Mouse (Mus musculus) 3T3-L1 (cell line): Measurements from ENCODE around the gene Phf11c.
A peak's percentile ranks its signal among the peaks of the same experiment; 100 is the strongest.
"Not testable (repeated sequence)": the region's sequence is repeated elsewhere in the genome, so short reads cannot be mapped to it uniquely, and the experiment has no call there.

Experiments
- DNase-seq: peaks from one replicate; pipeline ENCODE4 v3.0.0-alpha.2; 2015; ENCODE audit warnings: low read depth, low spot score

The Phf11c gene

DNA sequence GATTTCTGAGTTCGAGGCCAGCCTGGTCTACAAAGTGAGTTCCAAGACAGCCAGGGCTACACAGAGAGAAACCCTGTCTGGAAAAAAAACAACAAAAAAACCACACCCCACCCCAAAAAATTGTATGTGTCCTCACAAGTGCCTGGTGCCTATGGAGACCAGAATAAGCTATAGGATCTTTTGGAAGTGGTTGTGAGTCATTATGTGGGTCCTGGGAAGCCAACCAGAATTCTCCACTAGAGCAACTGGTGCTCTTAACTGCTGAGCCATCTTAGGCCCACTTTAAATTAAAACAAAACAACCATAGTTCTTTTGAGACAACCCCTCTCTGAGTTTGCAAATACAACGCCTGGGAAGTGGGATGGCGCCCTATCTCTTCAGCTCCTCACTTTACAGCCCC is at the start of gene Phf11c:
Gene Phf11c (minus strand): TSS at position 101 of the 400 bp plus-strand sequence.
- DNase-seq = no peak

DNA sequence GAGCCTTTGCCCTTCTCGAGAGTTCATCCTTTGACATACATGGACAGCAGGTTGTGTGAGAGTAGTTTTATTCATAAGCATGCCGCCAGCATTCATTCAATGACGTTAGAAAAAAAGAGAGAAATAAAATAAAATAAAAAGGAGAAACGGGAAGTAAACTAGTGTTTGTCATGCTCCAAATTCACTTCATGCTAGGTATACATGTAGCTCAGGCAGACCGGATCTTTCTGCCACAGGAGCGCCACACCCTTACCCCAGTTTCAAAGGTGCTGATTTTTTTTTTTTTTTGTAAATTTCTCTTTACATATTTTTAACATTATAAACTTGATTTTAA is 46.3 kb upstream of the Phf11c start:
- DNase-seq = no peak

DNA sequence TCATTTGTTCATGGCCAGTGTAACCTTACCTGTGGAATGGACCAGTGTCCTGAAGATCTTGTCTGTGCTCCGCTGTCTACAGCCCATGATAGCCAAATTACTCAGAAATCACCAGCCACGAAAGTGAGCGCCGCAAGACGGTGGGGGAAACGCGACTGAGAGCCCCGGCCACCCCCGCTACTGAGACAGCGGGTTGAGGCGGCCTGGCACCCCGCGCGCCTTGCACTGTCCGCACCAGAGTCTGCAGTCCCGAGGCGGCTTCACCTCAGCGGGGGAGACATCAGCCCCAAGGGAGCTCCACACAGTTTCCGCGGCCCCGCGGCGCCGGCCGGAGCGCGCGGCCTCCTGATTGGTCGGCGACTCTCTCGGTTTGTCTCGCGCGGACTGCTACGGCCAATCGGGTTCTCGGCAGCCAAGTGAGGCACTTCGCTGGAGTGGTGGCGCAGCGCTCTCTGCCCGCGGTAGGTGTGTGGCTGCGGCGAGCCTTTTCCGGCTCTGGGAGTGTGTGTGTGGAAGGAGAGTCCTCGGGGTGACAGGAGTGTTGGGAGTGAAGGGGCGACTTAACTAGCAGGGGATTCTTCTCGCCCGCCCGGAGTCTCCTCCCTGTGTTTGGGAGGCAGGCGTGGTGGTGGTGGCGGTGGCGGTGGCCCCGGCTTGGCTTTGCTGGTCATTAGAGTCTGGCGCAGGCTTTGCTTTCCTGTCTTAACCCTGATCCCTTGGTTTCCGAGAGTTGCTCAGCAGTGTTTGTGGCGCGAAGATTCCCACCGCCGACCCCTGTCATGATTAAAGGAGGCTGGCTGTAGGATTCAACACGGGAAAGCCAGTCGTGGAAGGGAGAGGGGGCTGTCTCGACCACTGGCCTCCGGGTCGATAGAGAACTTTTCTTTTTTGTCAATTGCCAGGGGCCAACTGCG is 45.6 kb upstream of the Phf11c start, which contains the start of the genes Setdb2 and Cab39l:
Gene Setdb2 (minus strand): TSS at position 327 of the 914 bp plus-strand sequence.
Gene Cab39l (plus strand): TSS at position 415 of the 914 bp plus-strand sequence.
- DNase-seq = peak; percentile 91

DNA sequence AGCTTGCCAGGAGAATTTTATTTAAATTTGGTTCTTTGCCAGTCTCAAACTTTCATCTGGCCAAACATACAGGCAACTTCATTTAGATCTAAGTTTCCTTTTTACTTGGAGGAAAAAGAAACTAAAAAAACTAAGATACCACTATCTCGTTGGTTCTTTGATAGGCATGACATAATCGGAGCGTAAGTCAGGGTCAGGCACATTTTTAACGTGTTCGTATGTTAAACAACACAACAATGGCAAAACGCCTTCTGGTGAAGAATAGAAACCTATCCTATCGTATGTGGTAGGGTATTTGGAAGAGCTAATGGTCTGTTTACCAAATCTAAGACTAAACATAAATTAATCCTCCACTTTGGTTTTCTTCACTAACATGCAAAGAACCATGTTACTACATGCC is 44.9 kb upstream of the Phf11c start:
- peak; percentile 36 for DNase-seq

DNA sequence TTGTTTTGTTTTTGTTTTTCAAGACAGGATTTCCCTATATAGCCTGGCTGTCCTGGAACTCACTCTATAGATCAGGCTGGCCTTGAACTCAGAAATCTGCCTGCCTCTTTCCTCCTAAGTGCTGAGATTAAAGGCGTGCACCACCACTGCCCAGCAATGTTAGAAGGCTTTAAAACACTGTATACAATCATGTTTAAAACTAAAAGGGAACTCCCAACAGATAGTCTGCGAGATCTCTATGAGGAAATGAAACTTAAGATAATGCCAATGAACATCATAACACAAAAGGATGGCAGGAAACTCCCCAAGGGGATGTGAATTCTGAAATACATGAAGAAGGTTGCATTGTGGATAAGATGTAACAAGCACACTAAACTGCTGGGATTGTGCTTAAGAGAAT is 43.3 kb upstream of the Phf11c start:
- no peak for DNase-seq

DNA sequence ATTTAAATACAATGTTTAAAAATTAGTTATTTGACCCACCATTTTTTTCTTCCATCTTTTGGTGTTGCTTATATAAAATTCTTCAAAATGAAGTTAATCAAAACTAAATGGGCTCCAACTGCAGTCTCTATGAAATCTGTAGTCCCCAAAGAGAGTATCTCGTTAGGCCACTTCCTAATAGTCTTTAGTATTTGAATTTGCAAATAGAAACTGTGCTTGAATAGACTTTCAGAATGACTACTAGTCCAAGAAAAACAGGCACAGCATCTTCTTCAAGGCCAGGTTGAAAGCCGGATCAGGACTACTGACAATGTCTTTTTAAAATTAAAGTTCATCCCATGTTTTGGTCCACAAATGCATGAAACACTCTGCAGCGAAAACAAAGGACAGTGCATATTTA is 42.2 kb upstream of the Phf11c start:
- no peak for DNase-seq

DNA sequence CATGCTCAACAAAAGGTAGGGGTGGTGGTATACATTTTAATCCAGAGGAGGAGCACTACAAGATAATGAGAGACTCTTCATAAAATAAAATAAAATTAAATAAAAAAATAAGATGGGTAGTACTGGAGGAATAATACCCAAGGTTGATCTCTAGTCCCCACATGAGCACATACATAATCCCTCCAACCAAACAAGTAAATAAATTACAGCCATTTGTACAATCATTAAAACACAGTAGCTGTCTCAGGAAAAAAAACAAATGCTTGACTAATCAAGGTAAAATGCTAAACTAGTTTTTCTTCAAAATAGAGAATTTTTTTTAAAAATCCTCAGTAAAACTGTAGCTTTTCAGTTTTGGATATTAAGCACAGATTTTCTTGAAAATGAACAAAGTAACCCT is 40.0 kb upstream of the Phf11c start:
- DNase-seq = no peak

DNA sequence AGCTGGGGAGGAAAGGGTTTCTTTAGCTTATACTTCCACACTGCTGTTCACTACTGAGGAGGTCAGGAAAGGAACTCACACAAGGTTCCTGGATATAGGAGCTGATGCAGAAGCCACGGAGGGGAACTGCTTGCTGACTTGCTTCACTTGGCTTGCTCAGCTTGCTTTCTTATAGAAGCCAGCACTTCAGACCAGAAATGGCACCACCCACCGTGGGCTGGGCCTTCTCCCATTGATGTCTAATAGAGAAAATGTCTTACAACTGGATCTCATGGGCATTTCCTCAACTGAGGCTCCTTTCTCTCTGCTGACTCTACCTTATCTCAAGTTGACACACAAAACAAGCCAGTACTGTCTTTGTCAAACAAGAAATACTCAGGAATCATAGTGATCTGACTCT is 38.7 kb upstream of the Phf11c start:
- no peak for DNase-seq

DNA sequence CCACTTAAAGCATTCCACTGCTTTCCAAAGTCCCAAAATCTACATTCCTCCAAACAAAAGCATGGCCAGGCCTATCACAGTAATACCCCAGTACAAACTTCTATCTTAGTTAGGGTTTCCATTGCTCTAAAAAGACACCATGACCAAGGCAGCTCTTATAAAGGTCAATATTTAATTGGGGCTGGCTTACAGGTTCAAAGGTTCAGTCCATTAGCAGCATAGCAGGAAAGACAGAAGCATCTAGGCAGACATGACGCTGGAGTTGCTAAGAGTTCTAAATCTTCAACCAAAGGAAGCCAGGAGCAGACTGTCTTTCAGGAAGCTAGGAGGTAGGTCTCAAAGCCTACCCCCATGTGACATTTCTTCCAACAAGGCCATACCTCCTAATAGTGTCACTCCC is 35.4 kb upstream of the Phf11c start:
- DNase-seq = no peak

DNA sequence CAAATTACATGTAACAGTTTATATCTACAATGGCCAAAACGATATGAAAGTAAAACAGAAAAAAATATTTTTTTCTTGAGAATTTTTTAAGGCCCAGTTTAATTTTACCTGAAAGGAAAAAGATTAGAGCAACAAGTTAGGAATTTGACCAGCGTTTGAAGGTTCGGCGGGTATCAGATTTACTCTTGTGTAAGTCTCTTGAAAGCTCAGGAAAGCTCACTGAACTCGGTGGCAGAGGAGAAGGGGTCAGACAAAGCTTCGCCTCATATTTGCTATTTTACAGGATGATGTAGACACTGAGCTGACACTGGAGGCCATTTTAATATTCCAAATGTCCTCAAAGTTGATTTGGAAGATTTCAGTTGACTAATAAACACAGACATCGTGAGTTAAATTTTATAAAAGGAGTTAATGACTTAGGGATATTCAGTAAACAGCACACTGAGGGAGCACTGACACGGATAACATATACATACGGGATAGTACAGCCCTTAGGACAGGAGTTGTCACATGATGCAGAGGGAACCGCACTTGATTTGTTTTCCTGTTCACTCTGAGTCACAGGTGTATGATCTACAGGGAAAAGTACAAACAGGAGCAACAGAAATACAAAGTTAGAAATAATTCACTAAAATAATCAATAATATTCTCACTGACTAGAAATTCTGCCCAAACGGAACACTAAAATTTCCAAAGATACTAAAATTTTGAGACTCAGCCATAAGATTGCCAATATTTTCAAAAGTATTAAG is 27.9 kb upstream of the Phf11c start:
- DNase-seq = no peak

DNA sequence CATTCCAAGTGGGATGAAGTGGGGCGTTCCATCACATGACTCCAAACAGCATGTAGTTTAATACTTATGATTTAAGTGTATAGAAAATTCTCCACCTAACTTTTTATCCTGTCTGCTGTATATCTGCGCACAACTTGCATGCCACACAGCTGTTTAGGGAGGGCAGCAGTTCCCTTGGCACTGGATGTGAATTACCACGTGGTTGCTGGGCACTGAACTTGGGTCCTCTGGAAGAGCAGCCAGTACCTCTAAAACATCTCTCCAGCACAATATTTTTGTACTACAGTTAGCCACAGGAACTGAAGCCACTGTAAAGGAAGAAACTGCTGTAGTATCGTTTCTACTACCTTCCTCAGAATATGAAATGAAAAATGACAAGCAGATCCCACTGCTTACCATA is 23.0 kb upstream of the Phf11c start:
- DNase-seq = no peak

DNA sequence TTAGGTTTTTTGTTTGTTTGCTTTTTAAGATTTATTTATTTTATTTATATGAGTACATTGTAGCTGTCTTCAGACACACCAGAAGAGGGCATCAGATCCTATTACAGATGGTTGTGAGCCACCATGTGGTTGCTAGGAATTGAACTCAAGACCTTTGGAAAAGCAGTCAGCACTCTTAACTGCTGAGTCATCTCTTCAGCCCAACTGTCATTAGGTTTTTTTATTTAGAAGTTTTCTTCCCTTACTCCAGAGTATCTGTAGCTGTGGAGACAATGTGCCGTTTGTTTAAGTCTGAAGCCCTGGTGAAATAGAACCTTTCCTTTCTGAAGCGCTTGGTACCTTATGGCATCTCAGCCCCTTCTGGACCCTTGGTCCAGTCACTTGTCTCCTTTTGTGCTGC is 19.8 kb upstream of the Phf11c start:
- peak; percentile 20 for DNase-seq

DNA sequence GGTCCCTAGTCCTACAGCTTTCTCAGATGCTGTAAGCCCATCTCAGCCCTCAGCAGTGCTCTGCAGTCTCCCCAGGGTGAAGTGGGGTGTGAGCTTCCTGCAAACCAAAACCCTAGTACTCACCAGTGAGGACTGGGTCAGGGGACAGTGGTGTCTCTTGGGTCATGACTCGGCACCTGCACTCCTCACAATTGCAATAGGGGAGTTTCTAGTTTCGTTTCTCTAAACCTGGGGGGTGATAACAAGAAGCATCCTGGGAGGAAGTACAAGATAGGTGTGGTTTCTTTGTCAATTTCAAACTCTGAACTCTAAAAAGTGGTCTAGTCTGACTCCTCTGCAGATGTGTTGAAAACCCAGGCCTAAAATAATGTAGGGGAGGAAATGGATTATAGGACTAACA is 1.8 kb upstream of the Phf11c start:
- DNase-seq = no peak

DNA sequence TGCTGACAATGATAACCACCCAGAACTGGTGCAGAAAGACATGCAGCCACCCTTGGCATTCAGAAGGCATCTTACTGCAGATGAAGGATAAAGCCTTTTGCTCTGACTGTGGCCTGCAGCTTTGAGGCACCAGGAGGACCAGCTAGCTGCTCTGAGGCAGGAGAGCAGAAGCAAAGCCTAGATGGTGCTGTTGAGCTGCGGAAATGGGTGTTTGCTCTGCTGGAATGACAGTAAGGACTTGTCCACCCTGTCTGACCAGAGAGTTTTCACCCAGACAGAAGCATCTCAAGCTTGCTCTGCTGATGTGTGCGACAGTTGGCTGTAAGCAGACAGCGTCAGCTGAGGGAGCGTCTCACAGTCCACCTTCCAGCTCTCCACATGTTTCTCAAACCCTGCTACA is 5.0 kb downstream of the Phf11c start:
- DNase-seq = not testable (repeated sequence)

DNA sequence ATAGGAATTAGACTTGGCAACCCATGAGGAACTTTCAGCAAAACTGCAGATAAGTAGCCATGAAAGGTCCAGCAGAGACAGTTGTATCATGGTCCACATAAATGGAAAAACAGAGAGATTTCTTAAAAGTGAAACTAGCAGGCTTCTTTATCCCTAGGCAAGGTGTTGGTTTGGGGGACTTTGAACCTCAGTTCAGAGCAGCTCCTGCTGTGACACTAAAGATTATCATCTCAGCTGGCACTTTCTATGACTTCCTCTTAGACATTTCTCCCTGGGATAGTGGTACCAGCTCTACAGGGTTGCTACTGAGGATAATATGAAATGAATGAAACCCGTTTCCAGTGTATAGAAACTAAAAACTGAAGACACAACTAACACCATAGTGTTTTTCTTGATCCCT is 5.6 kb downstream of the Phf11c start:
- DNase-seq = no peak

DNA sequence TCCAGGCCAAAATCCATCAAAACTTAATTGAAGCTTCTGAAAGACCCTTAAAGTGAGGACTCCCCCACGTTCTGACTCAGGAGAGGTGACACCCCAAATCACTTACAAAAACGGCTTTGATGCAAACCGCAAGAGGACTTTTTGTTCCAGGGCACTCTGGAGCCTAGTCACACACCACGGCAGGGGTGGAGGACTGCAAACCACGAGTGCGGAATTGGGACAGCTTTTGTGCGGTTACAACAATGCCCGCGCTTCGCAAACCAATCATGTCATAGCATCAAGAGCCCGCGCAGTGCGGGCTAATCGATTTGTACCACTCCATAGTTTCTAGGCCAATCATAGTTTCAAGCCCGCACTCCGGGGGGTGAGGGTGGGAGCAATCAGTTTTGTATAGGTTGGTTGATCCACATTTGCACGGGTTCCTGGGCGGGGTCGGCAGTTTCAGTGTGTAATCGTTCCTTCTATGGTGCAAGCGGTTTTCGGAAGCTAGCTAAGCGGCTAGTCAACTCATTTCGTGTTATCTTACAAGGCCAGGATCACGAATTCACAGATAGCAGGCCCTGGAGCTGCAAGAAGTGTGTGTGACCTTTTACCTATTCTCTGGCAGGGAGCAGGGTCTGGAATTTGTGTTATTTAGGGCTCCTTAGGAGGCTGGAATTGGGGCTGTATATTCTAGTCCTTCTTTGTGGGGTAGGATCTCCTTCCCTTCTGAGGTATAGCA is 24.7 kb downstream of the Phf11c start:
- no peak for DNase-seq

DNA sequence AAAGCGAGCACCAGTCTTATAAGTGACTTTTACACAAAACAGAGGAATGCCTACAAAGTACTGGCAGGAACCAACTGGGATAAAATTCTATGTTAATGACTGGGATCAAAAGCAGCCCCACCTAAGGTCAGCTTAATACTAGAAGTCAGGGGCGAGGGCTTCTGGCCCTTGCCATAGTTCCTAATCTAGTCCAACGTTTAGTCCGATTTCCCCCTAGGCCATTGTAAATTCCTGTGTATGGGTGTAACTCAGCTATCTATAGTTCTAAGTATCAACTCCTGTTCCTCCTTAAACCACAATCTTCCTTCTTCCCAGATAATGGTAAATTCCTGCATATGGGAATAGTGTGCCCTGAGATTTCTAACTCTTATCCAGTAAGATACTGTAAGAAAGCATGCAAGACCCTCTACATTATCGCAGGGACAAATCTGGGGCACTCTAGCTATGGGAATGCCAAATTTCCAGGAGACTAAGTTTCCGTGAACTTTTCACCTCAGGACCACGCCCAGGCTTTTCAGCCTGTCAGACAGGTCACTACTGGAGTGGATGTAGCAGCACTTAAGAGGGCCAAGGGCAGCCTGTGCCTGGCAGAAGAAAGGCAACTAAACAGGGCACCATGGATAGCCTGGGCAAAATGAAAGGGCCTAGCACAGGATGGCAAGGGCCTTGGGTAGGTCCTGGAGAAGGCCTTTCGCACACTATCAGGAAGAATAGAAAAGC is 28.6 kb downstream of the Phf11c start:
- DNase-seq = no peak

DNA sequence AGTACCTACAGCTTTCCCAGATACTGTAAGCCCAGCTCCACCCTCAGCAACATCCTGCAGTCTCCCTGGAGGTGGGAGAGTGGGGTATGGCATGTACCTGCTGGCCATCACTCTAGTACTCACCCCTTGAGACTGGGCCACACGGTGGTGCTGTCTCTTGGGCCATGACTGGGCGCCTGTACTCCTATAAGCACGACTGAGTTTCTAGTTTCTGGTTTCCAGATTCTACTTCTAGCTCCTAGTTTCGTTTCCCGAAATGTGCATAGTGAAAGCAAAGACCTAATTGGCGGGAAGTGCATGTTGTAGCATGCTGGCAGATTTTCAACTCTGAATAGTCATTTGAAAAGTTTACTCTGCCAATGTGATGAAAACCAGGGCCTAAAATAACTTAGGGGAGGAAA is 29.9 kb downstream of the Phf11c start, which contains the start of gene Phf11d:
Gene Phf11d (minus strand): TSS at position 227 of the 401 bp plus-strand sequence.
- peak; percentile 50 for DNase-seq

DNA sequence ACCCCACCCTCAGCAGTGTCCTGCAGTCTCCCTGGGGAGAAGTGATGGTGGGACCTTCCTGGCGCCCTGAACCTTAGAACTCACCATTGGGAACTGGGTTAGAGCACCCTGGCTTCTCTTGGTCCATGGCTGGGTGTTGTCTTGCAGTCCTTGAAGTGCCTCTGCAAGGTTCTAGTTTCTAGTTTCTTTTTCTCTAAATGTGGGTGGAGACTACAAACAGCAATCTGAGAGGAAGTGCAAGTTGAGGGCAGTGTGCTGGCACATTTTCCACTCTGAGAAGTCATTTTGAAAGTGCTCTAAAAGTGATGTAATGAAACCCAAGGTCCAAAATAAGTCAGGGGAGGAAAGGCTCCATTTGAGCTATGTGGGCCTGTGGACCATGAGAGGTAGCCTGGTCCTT is 54.0 kb downstream of the Phf11c start, which contains the start of gene Phf11b:
Gene Phf11b (minus strand): TSS at position 163 of the 400 bp plus-strand sequence.
- peak; percentile 45 for DNase-seq

DNA sequence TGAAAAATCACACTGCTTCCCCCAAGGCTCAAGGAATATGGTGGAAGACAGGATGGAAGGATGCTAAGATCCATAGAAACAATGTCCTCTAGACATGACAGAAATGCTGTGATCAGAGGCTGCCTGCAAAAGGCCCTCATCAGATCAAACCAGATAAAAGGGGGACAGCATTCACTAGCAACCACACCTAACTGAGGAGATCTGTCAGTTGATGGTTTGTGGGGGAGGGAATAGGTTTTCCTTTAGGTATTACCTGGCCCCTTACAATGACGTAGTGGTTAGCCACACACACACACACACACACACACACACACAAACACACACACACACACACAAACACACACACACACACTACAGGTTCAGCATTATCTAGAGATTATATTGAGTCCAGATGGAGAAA is 55.6 kb downstream of the Phf11c start:
- DNase-seq = no peak

DNA sequence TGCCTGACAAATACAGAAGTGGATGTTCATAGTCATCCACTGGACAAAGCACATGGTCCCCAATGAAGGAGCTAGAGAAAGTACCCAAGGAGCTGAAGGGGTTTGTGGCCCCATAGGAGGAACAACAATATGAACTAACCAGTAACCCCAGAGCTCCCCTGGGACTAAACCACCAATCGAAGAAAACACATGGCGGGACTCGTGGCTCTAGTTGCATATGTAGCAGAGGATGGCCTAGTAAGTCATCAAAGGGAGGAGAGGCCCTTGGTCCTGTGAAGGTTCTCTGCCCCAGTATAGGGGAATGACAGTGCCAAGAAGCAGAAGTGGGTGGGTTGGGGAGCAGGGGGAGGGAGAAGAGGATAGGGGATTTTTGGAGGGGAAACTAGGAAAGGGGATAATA is 59.1 kb downstream of the Phf11c start:
- DNase-seq = not testable (repeated sequence)
